Mouse (Mus musculus) hindbrain, embryonic 11.5 days (tissue): ENCODE measurements at regions not wholly inside any gene's neighbourhood (a gene's known extent, or its start where the extent isn't known, plus 50 kb on each side); places are given as distances from the start of the nearest gene placed in this dataset.

Experiments
- ATAC-seq: fragments of 200-750 bp; cut with Nextera tagmentation; 2 replicates; pipeline ENCODE4 v1.8.0; 2017; ENCODE audit warnings: mild to moderate bottlenecking, moderate TSS enrichment, moderate library complexity; ENCODE audit not compliant: low FRiP score
- DNase-seq: peaks from one replicate; pipeline ENCODE4 v3.0.0-alpha.2; 2015; ENCODE audit warnings: low spot score
- H3K27ac ChIP-seq: fragments of 300-500 bp; sonication (generic); 2 replicates; pipeline ENCODE4 v1.5.1; 2014; ENCODE audit warnings: mild to moderate bottlenecking, low read depth, low read length
- H3K27me3 ChIP-seq: fragments of 300-500 bp; sonication (generic); 2 replicates; pipeline ENCODE4 v1.6.1; 2014; ENCODE audit warnings: mild to moderate bottlenecking, low read length, moderate library complexity, mixed read lengths; ENCODE audit not compliant: control insufficient read depth, insufficient read depth
- H3K36me3 ChIP-seq: fragments of 300-500 bp; sonication (generic); 2 replicates; pipeline ENCODE4 v1.6.1; 2014; ENCODE audit warnings: mild to moderate bottlenecking, low read length, moderate library complexity, mixed read lengths; ENCODE audit not compliant: control insufficient read depth, insufficient read depth
- H3K4me1 ChIP-seq: fragments of 300-500 bp; sonication (generic); replicated peaks from 2 replicates; pipeline ENCODE4 v1.6.1; 2014; ENCODE audit warnings: low read length, mixed read lengths; ENCODE audit not compliant: control insufficient read depth, insufficient read depth
- H3K4me2 ChIP-seq: fragments of 300-500 bp; sonication (generic); replicated peaks from 2 replicates; pipeline ENCODE4 v1.6.1; 2014; ENCODE audit warnings: mild to moderate bottlenecking, low read depth, low read length
- H3K4me3 ChIP-seq: fragments of 300-500 bp; sonication (generic); 2 replicates; pipeline ENCODE4 v1.5.1; 2014; ENCODE audit warnings: low read depth, low read length
- H3K9ac ChIP-seq: fragments of 300-500 bp; sonication (generic); 2 replicates; pipeline ENCODE4 v1.6.1; 2014; ENCODE audit warnings: low read depth, low read length
- H3K9me3 ChIP-seq: fragments of 300-500 bp; sonication (generic); 2 replicates; pipeline ENCODE4 v1.6.1; 2016; ENCODE audit warnings: low read length; ENCODE audit not compliant: control insufficient read depth
- WGBS: fragments of 180-500 bp; shearing (Covaris S2); extraction: QIAGEN DNeasy Blood & Tissue Kit; methylation state at CpG from one replicate; pipeline ENCODE4 v1.1.7; 2014; 5-methylcytosine and 5-hydroxymethylcytosine counted together

DNA sequence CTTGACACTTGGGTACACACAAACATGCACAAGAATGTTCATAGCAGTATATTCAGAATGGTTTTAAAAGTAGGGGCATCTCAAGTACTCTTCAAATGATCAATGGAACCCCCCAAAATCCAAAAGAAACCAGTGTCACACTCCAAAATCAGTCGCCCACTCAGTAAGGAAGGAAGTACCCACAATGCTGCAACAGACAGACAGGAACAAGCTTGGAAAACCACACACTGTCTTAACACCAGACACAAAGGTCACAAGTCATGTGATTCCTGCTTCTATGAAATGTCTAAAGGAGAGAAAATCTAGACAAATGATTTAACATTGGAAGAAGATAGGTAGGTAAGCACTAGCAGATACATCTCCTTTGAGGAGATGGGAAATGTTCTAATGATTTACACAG is 346.9 kb downstream of the Sox4 start:
- 83% methylated on average over 1 of the region's 1 CpGs for WGBS
- Histone ChIP-seq H3K27ac (no peak overlapping the region), H3K4me1 (no peaks in the 10 kb centered on the region), H3K36me3 (no peaks in the 10 kb centered on the region), H3K4me3 (no peak overlapping the region), H3K9ac (no peak overlapping the region), H3K9me3 (no peaks in the 10 kb centered on the region), H3K4me2 (no peak overlapping the region), H3K27me3 (no peaks in the 10 kb centered on the region)
- no peak for ATAC-seq
- no peak for DNase-seq

DNA sequence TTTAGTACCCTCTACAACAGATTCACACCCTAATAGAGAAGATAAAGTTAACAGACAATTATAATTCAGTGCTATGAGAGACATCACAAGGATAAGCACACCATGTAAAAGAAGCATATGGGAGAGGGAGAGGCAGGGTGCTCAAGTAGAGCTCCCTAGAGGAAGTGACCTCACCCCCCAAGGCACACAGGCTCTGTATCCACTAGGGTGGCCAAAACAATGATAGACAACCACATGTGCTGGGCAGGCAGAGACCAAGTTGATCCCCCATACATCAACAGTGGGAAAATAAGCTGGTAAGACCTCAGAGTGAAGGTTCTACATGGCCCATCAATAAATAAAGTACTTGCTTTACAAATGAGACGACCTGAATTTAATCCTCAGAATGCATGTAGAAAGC is 347.7 kb downstream of the Sox4 start:
- Histone ChIP-seq H3K4me3 (no peak overlapping the region), H3K9ac (no peak overlapping the region), H3K4me2 (no peak overlapping the region), H3K36me3 (no peaks in the 10 kb centered on the region), H3K9me3 (no peaks in the 10 kb centered on the region), H3K4me1 (no peaks in the 10 kb centered on the region), H3K27ac (no peak overlapping the region), H3K27me3 (no peaks in the 10 kb centered on the region)
- 87% methylated on average over 1 of the region's 1 CpGs for WGBS
- ATAC-seq (no peak), DNase-seq (no peak)

DNA sequence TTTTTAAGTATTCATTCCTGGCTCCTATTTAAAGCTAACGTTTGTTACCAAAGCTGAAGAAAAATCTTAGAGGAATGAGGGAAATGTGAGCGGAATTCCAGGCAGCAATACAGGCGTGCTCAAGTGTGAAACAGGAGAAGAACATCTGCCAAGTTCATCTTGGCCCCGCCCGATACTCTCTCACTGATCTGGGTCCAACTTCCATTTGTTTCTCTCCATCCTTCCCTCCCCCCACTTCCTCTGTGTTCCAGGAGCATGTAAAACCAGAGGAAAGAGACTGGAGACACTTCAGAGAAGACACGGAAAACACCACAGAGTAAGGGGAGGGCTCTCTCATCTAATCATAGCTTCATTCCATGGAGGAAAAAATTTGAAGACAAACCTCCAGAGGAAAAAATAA is 346.7 kb downstream of the Gm11361 start:
- no peak for DNase-seq
- no peak for ATAC-seq
- Histone ChIP-seq H3K27ac (no peak overlapping the region), H3K9ac (no peak overlapping the region), H3K4me1 (no peaks in the 10 kb centered on the region), H3K4me3 (no peak overlapping the region), H3K4me2 (no peak overlapping the region), H3K36me3 (no peaks in the 10 kb centered on the region), H3K9me3 (no peaks in the 10 kb centered on the region), H3K27me3 (no peaks in the 10 kb centered on the region)
- WGBS, result 75% methylated on average over 6 of the region's 6 CpGs

GRCm38 (mm10) chr13:28600792-28601191 is 343.5 kb downstream of the Gm11361 start:
- H3K27me3 ChIP-seq, result no peaks in the 10 kb centered on the region
- H3K36me3 ChIP-seq, result no peaks in the 10 kb centered on the region
- DNase-seq (no peak), ATAC-seq (no peak)
- no peak overlapping the region for H3K4me3 ChIP-seq
- no peaks in the 10 kb centered on the region for H3K4me1 ChIP-seq
- H3K4me2 ChIP-seq, result no peak overlapping the region
- H3K9ac ChIP-seq, result no peak overlapping the region
- H3K27ac ChIP-seq, result no peak overlapping the region
- H3K9me3 ChIP-seq, result no peaks in the 10 kb centered on the region
- WGBS, result 80% methylated on average over 5 of the region's 5 CpGs

DNA sequence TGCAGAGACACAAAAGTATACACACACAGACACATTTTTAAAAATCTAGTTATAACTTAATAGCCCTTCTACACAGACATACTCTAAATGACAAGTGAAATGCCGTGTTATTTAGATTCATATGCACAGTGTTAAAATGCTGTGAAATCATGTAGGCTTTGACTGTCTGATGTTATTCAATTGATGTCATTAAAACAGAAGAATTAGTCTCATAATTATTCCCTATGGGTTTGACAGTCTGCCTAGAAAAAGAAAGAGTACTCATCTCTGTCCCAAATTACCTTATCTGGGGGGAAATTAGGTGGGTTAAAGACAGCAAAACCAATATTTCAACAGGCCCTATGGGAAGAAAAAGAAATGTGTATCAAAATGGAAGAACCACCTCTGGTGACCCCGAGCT is 339.0 kb downstream of the Gm11361 start:
- H3K36me3 ChIP-seq, result no peaks in the 10 kb centered on the region
- H3K4me3 ChIP-seq, result no peak overlapping the region
- H3K27me3 ChIP-seq, result no peaks in the 10 kb centered on the region
- 93% methylated on average over 2 of the region's 2 CpGs for WGBS
- ATAC-seq (no peak), DNase-seq (no peak)
- H3K27ac ChIP-seq, result no peak overlapping the region
- no peaks in the 10 kb centered on the region for H3K4me1 ChIP-seq
- peaks cover 3% of the 10 kb centered on the region; the same call in 1 of the 2 replicates for H3K9me3 ChIP-seq
- H3K4me2 ChIP-seq, result no peak overlapping the region
- H3K9ac ChIP-seq, result no peak overlapping the region

GRCm38 (mm10) chr13:28592176-28592575 is 334.8 kb downstream of the Gm11361 start:
- DNase-seq (no peak), ATAC-seq (no peak)
- Histone ChIP-seq H3K27me3 (no peaks in the 10 kb centered on the region), H3K4me1 (no peaks in the 10 kb centered on the region), H3K9me3 (peaks cover 3% of the 10 kb centered on the region; the same call in 1 of the 2 replicates), H3K36me3 (no peaks in the 10 kb centered on the region), H3K27ac (no peak overlapping the region), H3K9ac (no peak overlapping the region), H3K4me3 (no peak overlapping the region), H3K4me2 (no peak overlapping the region)
- WGBS, result 100% methylated on average over 1 of the region's 1 CpGs

DNA sequence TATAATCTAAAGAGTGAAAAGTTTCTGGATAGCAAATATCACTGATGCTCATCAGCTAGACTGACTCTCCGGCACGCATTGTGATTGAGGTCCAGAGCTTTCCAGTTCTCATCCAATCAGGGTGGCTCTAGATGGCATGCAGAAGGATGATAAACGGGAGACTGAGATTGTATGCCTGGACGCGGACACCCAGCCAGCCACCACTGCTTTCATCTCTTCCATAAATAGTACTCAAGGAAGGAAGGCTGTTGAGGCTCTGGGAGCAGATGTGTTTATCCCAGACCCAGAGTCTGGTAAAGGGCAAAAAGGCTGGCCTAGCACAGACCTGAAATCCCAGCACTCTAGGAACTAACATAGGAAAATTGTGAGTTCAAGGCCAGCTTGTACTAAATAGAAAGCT is 330.6 kb downstream of the Gm11361 start:
- no peaks in the 10 kb centered on the region for H3K36me3 ChIP-seq
- no peak overlapping the region for H3K4me3 ChIP-seq
- 88% methylated on average over 5 of the region's 5 CpGs for WGBS
- no peak overlapping the region for H3K4me2 ChIP-seq
- no peaks in the 10 kb centered on the region for H3K9me3 ChIP-seq
- H3K4me1 ChIP-seq, result no peaks in the 10 kb centered on the region
- H3K9ac ChIP-seq, result no peak overlapping the region
- H3K27ac ChIP-seq, result no peak overlapping the region
- H3K27me3 ChIP-seq, result no peaks in the 10 kb centered on the region
- no peak for DNase-seq
- no peak for ATAC-seq

DNA sequence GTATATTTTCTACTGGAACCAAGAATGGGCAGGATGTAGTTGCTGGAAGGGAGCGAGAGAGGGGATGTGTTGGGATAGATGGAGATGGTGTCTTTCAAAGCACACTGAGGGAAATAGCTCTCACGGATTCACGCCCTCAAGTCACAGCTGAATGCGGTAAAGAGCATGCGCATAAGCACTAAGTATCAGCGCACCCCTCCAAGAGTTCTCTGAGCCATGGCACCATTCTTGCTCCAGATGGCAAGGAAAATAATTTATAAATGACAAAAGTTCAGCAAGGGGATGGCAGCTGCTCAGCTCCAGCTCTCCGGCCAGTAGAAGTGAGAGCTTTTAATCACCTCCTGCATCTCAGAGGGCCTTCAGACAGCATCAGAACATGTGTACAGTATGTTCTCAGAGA is 329.4 kb downstream of the Gm11361 start:
- H3K27ac ChIP-seq, result no peak overlapping the region
- 74% methylated on average over 7 of the region's 7 CpGs for WGBS
- DNase-seq, result no peak

DNA sequence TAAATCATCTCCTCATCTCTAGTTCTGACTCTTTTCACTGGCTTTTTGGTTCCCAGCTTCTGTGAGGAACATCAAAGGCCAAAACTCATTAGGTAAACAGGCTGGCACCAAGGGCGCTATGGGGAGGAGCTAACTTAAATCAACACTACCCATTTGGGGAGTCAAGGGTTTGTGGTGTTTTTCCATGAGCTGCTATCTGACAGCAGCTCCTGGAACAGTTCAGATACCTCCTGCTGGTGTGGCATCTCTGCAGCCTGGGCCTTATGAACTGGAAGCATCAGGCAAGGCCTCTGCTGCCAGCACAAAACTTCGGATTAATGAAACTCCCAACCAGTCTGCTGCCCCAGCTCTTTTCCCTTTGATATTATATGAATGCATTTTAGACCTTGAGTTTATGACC is 328.8 kb downstream of the Gm11361 start:
- Histone ChIP-seq H3K4me3 (no peak overlapping the region), H3K36me3 (no peaks in the 10 kb centered on the region), H3K4me2 (no peak overlapping the region), H3K9me3 (no peaks in the 10 kb centered on the region), H3K27ac (no peak overlapping the region), H3K9ac (no peak overlapping the region), H3K4me1 (no peaks in the 10 kb centered on the region), H3K27me3 (no peaks in the 10 kb centered on the region)
- 67% methylated on average over 2 of the region's 2 CpGs for WGBS
- DNase-seq (no peak), ATAC-seq (no peak)

More for the DNA sequence above, 329.4 kb downstream of the Gm11361 start:
- H3K4me1 ChIP-seq, result no peaks in the 10 kb centered on the region
- H3K27me3 ChIP-seq, result no peaks in the 10 kb centered on the region
- no peak for ATAC-seq
- no peaks in the 10 kb centered on the region for H3K9me3 ChIP-seq
- no peak overlapping the region for H3K9ac ChIP-seq
- H3K36me3 ChIP-seq, result no peaks in the 10 kb centered on the region
- H3K4me3 ChIP-seq, result no peak overlapping the region
- no peak overlapping the region for H3K4me2 ChIP-seq
